Mouse (Mus musculus) intestine, postnatal 0 days (tissue): ENCODE data around the gene Gm48551. TPM values are rescaled to one million over a fixed set of nuclear protein-coding genes. Genes with fewer than 3 reads are reported as not detected.

Experiments used
- ATAC-seq: fragments of 200-750 bp; cut with Nextera tagmentation; 2 replicates; pipeline ENCODE4 v1.8.0; 2017; ENCODE audit warnings: mild to moderate bottlenecking, moderate TSS enrichment, moderate library complexity
- H3K27ac ChIP-seq: fragments of 300-500 bp; sonication (generic); 2 replicates; pipeline ENCODE4 v1.5.1; 2014; ENCODE audit warnings: mild to moderate bottlenecking, low read depth, low read length, moderate library complexity
- H3K27me3 ChIP-seq: fragments of 300-500 bp; sonication (generic); replicated peaks from 2 replicates; pipeline ENCODE4 v1.6.1; 2014; ENCODE audit warnings: low read length, mixed read lengths; ENCODE audit not compliant: control insufficient read depth, insufficient read depth
- H3K36me3 ChIP-seq: fragments of 300-500 bp; sonication (generic); 2 replicates; pipeline ENCODE4 v1.6.1; 2014; ENCODE audit warnings: mild to moderate bottlenecking, moderate library complexity; ENCODE audit not compliant: control insufficient read depth, insufficient read depth
- H3K4me1 ChIP-seq: fragments of 300-500 bp; sonication (generic); replicated peaks from 2 replicates; pipeline ENCODE4 v1.6.1; 2014; ENCODE audit warnings: antibody characterized with exemption, low read length, mixed read lengths; ENCODE audit not compliant: control insufficient read depth, insufficient read depth
- H3K4me2 ChIP-seq: fragments of 300-500 bp; sonication (generic); replicated peaks from 2 replicates; pipeline ENCODE4 v1.6.1; 2014; ENCODE audit warnings: low read depth, mild to moderate bottlenecking, moderate library complexity
- H3K4me3 ChIP-seq: fragments of 300-500 bp; sonication (generic); 2 replicates; pipeline ENCODE4 v1.5.1; 2014; ENCODE audit warnings: low read depth, low read length
- H3K9ac ChIP-seq: fragments of 300-500 bp; sonication (generic); 2 replicates; pipeline ENCODE4 v1.6.1; 2014; ENCODE audit warnings: mild to moderate bottlenecking, low read depth, low read length
- H3K9me3 ChIP-seq: fragments of 300-500 bp; sonication (generic); 2 replicates; pipeline ENCODE4 v1.6.1; 2016; ENCODE audit warnings: mixed run types; ENCODE audit not compliant: control insufficient read depth
- CTCF ChIP-seq: sonication (generic); IDR thresholded peaks from 2 replicates; pipeline ENCODE4 v1.5.1; 2016; ENCODE audit warnings: low read depth, mild to moderate bottlenecking, control low read depth, antibody characterized with exemption, moderate library complexity
- microRNA-seq: library from miRNA; unstranded; fragments of <30 nt; microRNA quantifications from one replicate; pipeline ENCODE4, GENCODE M21; 2016
- polyA plus RNA-seq: library from polyadenylated mRNA; unstranded; fragments of >200 nt; fragmentation: Nextera tagmentation; extraction: Ambion mirVana; gene quantifications from 2 replicates; pipeline ENCODE4 v1.2.1, GENCODE M21; 2015

Gm48551 gene
- polyA plus RNA-seq, 1 experiment from 2014 or later: 0.76 TPM

DNA sequence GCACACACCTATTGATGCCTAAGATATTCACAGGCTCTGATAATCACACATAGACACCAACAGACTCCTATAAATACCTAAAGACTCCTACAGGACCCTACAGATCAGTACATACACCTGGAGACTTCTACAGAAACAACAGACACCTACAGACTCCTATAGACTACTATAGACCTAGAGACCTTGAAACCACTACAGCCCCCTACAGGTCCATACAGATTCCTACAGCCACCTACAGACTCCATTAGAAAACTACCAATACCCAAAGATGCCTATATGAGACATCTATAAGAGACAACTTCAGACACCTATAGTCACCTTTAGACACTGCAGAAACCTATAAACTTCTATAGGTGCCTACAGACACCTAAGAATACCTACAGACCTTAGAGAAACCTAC lies 56.8 kb downstream of the Gm48551 start:
- H3K4me1 ChIP-seq: no peaks in the 10 kb centered on the region
- H3K9ac ChIP-seq: no peak overlapping the region
- H3K9me3 ChIP-seq: no peaks in the 10 kb centered on the region
- no peak for ATAC-seq
- no peaks in the 10 kb centered on the region for H3K27me3 ChIP-seq
- H3K27ac ChIP-seq: no peak overlapping the region
- no peak overlapping the region for H3K4me3 ChIP-seq
- no peak overlapping the region for H3K4me2 ChIP-seq
- TF ChIP-seq CTCF: peak; percentile 62
- H3K36me3 ChIP-seq: no peaks in the 10 kb centered on the region

Small RNAs within 50 kb of the gene (microRNA-seq; reads per million reads assigned to microRNA genes)
- gene Mir1191b: 1.1 reads per million
- gene Mir6913: not detected

Other genes with a start within 250 kb of the Gm48551 start
- gene Zbtb7a, start 249.2 kb upstream of the Gm48551 start, polyA plus RNA-seq: 54.1 and 67.6 TPM in 2 replicates
- gene Pias4, start 216.5 kb upstream of the Gm48551 start, polyA plus RNA-seq: 32.8 and 36.5 TPM in 2 replicates
- 286 and 316 TPM in 2 replicates for gene Eef2, start 207.8 kb upstream of the Gm48551 start, polyA plus RNA-seq
- 50.5 and 53.4 TPM in 2 replicates for gene Dapk3, start 201.5 kb upstream of the Gm48551 start, polyA plus RNA-seq
- 0.12 TPM in 2 replicates for gene 4930442H23Rik, start 200.6 kb upstream of the Gm48551 start, polyA plus RNA-seq
- 0.08 and 0.10 TPM in 2 replicates for gene Nmrk2, start 182.4 kb upstream of the Gm48551 start, polyA plus RNA-seq
- gene Atcay, start 153.6 kb upstream of the Gm48551 start, polyA plus RNA-seq: 0.90 and 1.1 TPM in 2 replicates
- gene Zfr2, start 151.3 kb upstream of the Gm48551 start, polyA plus RNA-seq: 3.2 and 3.4 TPM in 2 replicates
- 0.66 and 1.2 TPM in 2 replicates for gene Matk, start 131.5 kb upstream of the Gm48551 start, polyA plus RNA-seq
- 268 and 287 TPM in 2 replicates for gene Mrpl54, start 117.5 kb upstream of the Gm48551 start, polyA plus RNA-seq
- 75.2 and 75.4 TPM in 2 replicates for gene Apba3, start 117.5 kb upstream of the Gm48551 start, polyA plus RNA-seq
- gene Tjp3, start 92.9 kb upstream of the Gm48551 start, polyA plus RNA-seq: 43.2 and 43.4 TPM in 2 replicates
- gene Pip5k1c, start 91.5 kb upstream of the Gm48551 start, polyA plus RNA-seq: 27.2 and 27.6 TPM in 2 replicates
- gene Cactin, start 63.4 kb upstream of the Gm48551 start, polyA plus RNA-seq: 14.7 and 15.0 TPM in 2 replicates
- 9.8 and 10.7 TPM in 2 replicates for gene Tbxa2r, start 55.7 kb upstream of the Gm48551 start, polyA plus RNA-seq
- 0.04 and 0.08 TPM in 2 replicates for gene Gipc3, start 41.2 kb upstream of the Gm48551 start, polyA plus RNA-seq
- gene Hmg20b, start 34.0 kb upstream of the Gm48551 start, polyA plus RNA-seq: 99.8 and 111 TPM in 2 replicates
- 29.6 and 32.8 TPM in 2 replicates for gene Mfsd12, start 27.0 kb upstream of the Gm48551 start, polyA plus RNA-seq
- gene 4930404N11Rik, start 18.6 kb upstream of the Gm48551 start, polyA plus RNA-seq: 0.85 and 1.5 TPM in 2 replicates
- gene Fzr1, start 6.0 kb upstream of the Gm48551 start, polyA plus RNA-seq: 40.8 and 45.2 TPM in 2 replicates
- 54.0 and 59.4 TPM in 2 replicates for gene Dohh, start within 50 bp of the Gm48551 start, polyA plus RNA-seq
- gene Gm48552, start 4.5 kb downstream of the Gm48551 start, polyA plus RNA-seq: 0.31 TPM in 1 of 2 replicates, not detected in the other
- 1,233 and 1,333 TPM in 2 replicates for gene Smim24, start 8.6 kb downstream of the Gm48551 start, polyA plus RNA-seq
- gene Nfic, start 71.2 kb downstream of the Gm48551 start, polyA plus RNA-seq: 29.2 and 35.1 TPM in 2 replicates
- gene Celf5, start 98.2 kb downstream of the Gm48551 start, polyA plus RNA-seq: 0.76 and 1.0 TPM in 2 replicates
- gene Ncln, start 111.9 kb downstream of the Gm48551 start, polyA plus RNA-seq: 58.6 and 61.1 TPM in 2 replicates
- gene S1pr4, start 115.7 kb downstream of the Gm48551 start, polyA plus RNA-seq: 0.50 and 0.74 TPM in 2 replicates
- gene Gna15, start 139.8 kb downstream of the Gm48551 start, polyA plus RNA-seq: 0.64 and 0.78 TPM in 2 replicates
- gene Gna11, start 160.7 kb downstream of the Gm48551 start, polyA plus RNA-seq: 188 and 195 TPM in 2 replicates
- 528 and 536 TPM in 2 replicates for gene Aes, start 175.0 kb downstream of the Gm48551 start, polyA plus RNA-seq
- gene Tle2, start 190.1 kb downstream of the Gm48551 start, polyA plus RNA-seq: 3.0 and 5.2 TPM in 2 replicates
- gene Tle6, start 216.6 kb downstream of the Gm48551 start, polyA plus RNA-seq: 3.9 and 4.2 TPM in 2 replicates
- gene BC025920, start 221.8 kb downstream of the Gm48551 start, polyA plus RNA-seq: 0.18 and 0.20 TPM in 2 replicates
- gene Sirt6, start 243.3 kb downstream of the Gm48551 start, polyA plus RNA-seq: 13.5 and 13.9 TPM in 2 replicates
- 3.5 and 4.2 TPM in 2 replicates for gene Ankrd24, start 244.1 kb downstream of the Gm48551 start, polyA plus RNA-seq